Mouse (Mus musculus) mature B cell (primary cell): ENCODE measurements around the gene Ripply3.

ENCODE experiments used
- in situ Hi-C: fragments of 300-500 bp; cut with MboI; formaldehyde crosslinking; loops from 2 replicates; pipeline ENCODE4 v1.14.3; 2019

Ripply3 gene

DNA sequence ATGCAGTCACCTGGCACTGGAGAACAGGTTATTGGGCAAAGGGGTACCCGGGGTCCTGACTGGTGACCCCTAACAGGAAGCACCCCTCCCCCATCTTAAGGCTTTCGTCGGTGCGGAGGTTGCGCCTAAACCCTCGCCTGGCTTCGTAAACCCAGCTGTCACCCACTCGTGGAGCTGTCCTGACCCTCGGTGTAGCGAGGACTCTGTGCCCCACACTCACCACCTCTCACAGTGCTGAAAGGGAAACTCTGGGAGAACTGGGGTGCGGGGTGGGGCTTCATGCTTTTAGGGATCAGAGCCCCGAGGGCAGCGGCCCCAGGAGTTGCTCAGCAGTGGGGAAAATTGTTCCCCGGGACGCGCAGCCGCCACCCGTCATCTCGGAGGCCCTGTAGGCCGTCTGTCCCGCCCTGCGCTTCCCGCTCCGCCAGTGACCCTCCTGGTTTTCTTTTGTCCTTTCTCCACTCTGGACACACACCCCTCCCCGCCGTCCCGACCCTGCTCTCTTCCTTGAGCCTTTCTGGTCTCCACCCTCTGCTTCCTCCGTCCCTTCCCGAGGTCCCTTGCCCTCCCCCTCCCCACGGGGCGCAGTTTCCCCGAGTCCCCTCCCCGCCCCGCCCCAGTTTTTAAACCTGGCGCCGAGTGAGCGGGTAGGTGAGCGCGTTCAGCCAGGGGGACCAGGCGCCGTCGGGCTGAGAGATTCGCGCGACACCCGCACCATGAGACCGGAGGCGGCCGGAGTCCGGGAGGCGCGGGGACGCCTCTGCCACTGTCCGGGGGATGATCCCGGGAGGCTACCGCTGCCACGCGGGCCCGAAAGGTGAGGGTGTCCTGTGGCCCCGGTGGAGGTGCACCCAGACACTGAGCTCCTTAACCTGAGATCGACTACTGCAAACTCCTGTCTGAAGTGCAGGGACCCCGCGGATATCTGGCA is at the start of gene Ripply3:
Ripply3 (plus strand) TSS at position 640 of the 931 bp plus-strand sequence.
- in situ Hi-C loops, result no loop called here

DNA sequence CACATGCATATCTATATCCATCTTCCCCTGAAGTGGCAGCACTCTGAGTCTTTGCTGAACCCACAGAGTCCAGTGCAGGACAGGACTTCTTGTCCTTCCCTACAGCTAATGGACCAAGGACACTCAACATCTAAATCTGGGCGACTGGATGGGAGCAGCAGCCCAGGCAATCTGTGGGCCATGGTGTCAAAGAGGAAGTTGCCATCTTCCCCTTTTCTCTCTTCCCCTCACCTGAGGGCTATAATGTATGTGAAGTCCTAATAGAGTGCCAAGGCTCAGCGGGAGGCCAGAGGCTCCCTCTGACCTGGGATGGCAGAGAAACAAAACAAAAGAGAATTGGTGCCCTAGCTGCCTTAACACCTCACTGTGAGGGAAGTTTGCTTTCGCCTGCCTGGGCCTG is 44.2 kb upstream of the Ripply3 start:
- in situ Hi-C loops, result no loop called here

DNA sequence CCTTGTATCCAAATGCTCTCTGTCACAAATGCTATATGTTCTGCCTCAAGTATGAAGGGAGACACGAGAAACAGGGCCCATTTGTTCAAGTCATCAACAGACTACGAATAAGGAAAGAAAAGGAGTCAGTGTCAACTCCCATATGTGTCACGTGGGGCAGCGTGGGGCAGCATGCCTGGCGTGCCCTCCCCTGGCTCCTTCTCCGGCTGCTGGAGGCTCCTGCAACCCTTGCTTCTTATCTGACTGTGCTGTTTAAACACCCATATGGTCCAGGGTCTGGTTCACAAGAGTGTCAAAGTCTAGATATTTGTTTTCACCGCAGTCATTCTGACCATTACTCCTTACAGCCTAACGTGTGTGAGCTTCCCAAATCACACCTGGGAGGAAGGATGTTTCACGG is 40.4 kb upstream of the Ripply3 start:
- in situ Hi-C loops, result no loop called here

DNA sequence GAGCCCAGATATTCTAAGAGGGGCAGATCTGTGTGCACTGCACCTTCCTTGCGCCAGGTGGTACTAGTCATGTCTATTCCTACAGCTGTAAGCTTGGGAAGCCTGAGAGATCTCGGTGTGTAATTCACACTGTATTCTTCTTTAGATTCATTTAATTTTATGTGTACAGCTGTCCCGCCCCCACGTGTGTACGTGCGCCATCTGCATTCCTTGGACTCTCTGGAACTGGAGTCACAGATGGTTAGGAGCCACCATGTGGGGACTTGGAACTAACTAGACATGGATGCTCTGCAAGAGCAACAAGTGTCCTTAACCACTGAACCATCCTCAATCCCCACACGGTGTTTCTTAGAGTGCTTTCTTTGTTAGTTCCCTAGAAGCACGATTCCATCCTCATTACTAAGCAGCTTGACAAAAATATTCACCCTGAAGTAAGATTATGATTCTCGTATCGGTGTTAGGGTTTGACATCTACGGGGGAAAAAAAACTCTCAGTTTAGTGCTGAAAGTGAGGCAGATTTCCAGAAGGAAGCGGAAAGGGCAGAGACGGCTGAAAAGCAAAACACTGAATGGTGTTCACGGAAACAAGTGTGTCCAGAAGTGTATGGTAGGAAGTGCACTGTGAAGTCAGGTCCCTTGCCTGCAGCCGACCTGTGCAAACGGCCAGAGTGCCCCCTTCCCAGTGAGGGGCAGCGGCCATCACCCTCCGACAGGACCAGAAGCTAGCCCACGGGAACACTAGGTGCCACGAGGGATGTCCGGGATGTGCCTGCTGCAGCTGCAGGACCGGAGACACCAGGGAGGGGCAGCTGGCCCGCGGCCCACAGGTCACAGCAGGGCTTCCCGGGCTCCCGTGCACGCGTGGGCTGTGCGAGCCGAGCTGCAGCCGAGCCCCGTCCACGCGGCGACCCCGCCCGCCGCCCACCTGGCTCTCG is 38.8 kb upstream of the Ripply3 start:
- in situ Hi-C loops, result no loop called here

DNA sequence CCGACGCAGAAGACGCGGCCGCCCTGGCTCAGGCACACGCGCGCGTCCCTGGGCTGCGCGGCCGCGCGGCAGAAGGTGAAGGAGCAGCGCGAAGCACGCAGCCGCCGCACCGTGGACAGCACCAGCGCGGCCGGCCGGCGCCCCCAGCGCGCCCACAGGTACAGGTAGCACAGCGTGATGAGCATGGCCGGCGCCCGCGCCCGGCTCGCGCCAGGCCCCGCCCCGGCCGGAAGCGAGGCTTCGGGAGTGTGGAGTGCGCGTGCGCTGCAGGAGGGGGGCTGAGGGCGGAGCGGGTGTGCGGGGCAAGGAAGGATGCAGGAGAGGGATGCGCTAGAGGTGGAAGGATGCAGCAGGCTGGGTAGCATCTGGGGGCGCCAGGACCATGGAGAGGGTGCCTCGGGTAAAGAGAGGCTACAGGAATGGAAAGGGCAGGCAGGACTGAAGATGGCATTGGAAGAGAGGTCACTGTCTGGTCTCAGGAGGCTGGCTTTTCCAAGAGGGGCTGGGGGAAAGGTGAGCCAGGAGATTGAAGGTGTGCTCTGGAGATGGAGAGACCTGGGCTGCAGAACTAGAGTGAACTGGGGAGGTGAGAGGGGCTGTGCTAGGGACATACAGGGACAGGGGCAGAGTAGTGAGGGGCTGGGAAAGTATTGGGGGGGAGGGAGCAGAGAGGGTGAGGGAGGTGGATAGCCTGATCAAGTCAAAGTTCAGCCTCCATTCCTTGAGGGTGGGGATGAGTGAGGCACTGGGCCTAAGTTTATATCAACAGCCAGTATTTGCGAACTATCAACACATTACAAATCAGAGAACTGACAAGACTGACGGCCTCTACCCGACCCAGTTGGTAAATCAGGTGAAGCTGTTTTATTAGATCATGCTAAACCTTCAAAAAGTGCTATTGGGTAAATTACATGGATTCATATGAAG is 37.9 kb upstream of the Ripply3 start:
- in situ Hi-C loops, result no loop called here

DNA sequence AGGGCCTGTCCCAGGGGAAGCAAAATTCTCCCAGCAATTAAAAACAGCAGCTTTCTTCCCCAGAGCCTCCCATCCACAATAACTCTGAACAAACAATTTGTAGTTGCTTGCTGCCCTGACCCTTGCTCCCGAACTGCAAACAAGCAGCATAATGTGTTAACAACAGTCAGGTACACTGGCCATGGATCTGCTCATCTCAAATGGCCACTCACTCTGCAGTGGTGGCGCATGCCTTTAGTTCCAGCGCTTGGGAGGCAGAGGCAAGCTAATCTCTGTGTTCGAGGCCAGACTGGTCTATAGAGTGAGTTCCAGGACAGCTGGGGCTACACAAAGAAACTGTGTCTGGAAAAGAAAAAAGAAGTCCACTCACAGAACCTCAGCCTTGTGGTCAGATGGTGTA is 37.1 kb upstream of the Ripply3 start:
- in situ Hi-C loops, result no loop called here

DNA sequence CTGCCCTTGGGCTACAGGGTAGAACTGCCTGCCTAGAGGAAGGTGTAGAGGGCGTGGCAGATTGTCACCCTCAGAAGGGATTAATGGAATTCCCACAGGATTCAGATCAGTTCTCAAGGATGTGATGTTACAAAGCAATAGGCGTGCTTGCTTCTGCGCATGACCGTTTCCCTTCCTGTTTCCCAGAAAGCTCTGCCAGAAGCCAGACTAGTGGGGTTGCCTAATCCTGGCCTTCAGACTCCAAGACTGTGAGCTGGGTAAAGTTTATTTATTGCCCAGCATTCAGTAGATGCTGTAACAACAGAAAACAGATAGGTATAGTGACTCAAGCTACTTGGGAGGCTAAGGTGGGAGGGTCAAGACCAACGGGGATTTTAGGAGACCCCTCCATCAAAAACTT is 30.1 kb upstream of the Ripply3 start:
- in situ Hi-C loops, result no loop called here

DNA sequence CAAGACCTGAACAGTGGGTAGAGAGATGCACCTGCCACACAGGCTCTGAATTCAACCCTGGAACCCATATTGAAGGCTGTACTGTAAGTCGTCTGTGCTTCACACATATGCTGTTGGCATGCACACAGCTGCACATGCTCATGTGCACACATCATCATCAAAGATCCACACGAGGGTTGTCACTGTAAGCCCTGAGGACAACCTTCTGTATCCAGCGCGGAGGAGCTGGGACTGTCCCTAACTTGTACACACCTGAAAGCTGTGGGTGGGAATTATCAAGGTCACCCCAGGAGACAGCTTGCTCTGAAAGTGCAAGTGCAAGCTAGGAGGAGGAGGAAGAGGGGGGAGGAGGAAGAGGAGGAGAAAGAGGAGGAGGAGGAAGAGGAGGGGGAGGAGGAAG is 29.0 kb upstream of the Ripply3 start:
- in situ Hi-C loops, result no loop called here

DNA sequence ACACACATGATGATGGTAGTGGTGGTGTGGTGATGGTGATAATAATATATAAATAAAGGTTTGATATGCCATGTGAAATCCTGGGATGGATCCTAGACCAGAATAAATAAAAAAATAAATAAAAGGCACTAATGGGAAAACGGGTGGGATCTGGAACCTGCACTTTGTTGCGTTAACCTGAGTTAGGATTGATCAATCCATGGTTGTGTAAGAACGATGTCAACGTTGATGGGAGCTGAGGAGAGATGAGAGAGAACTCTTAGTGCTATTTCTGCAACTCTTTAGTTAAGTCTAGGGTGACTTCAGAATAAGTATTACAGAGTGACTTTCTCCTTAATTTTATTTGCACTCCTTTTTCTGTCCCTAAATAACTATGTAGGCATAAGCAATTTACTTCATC is 27.0 kb upstream of the Ripply3 start:
- in situ Hi-C loops, result no loop called here

DNA sequence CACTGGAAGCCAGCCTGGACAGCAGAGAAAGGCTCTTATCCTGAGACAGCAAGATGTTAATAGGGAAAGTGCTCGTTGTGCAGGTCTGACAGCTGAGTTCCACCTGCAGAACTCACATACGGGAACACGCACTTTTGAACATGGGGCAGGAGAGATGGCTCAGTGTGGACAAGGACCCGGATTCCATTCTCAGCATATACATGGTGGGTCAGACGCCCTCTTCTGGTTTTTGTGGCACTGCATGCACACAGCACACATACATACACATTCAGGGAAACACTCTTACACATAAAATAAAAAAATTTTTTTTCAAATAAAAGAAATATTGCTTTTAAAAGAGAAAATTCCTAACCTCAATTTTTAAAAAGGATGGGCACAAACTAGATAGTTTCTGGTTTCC is 26.5 kb upstream of the Ripply3 start:
- in situ Hi-C loops, result no loop called here

DNA sequence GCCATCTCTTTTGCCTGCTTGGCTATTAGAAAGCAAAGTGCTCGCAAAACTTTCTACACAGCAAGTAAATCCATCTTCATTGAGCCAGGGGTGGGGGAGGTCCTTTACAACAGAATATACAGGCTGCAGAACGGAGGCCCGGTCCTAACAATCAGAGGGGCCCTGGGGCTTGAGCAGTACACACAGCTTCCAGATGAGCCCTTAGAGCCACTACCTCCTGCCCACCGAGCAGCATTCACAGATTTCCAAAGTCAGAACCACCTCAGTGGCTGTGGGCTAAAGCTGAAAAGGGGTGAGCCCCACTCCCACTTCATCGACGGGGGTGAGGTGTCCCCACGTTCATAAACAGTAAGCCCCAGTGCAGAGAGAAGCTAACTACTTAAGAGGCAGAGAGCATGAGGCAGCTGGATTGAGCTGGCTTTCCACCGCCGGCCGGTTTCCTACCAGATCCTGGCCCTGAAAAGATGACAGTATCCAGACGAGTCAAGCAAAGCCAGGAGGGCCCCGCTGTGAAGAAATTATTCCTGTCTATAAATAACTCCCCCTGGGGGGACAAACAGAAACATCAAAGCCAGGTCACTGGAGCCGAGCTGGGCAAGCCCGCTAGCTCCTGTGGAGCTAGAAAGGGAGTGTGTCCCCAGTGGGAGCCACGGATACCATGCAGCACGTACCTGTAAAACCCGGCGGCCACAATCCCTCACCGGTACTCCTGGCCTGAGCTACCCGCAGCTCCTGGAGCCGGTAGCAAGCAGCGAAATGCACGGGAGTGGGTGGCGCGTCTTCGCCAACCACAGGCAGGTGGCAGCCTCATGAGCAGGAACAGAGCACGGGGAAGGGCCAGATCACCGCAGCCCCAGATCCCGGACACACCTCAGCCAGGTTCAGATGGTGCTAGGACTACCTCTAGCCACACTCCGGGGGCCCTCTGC is 25.7 kb upstream of the Ripply3 start:
- in situ Hi-C loops, result no loop called here

DNA sequence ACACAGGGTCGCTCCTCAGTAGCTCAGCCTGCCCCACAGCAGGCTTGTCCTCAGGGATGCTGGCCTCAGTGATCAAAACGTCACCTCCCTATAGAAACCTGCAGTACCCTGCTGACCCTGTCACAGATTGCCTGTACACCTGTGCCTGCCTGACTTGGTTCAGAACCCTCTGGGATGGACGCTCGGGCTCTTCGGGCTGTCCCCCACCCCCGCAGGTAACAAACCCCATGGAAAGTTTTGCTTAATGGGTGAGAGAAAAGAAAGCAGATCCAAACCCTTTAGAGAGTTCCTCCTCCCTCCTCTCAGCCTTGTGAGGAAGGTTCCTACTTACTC is 25.1 kb upstream of the Ripply3 start:
- in situ Hi-C loops, result no loop called here

DNA sequence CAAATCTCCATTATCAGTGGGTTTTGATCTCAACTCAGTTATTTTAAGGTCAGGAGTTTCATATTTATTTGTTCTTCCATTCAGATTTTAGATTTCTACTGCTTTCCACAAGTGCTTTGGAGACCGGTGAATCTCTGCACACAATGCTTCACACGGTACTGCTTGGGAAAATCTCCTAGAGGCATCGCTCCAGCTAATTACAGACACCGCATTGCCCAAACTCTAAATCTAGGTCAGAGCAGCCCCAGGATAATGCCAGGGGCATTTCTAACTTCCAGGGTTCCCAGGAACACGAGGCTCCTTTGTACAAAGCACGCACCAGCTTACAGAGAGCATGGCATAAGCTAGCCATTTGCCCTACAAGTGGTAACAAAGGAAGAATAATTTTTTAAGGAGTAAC is 20.7 kb upstream of the Ripply3 start:
- in situ Hi-C loops, result no loop called here

DNA sequence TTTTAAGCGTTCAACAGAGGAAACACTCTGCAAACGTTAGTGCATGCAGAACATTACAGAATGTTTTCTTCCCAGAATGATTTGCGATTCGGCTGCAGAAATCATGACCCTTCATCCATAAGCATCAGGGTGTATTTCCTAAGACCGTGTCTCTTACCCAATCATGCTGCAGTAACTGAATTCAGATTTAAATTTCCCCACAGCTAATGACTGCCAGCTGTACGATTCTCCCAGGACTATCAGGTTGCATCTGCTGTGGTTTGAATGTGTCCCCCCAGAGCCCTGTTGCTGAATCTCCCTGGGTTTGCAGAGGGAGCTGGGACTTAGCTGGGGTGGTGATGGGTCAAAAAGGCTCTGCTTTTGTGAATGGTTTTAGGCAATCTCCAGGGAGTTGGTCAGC is 20.3 kb upstream of the Ripply3 start:
- in situ Hi-C loops, result no loop called here

DNA sequence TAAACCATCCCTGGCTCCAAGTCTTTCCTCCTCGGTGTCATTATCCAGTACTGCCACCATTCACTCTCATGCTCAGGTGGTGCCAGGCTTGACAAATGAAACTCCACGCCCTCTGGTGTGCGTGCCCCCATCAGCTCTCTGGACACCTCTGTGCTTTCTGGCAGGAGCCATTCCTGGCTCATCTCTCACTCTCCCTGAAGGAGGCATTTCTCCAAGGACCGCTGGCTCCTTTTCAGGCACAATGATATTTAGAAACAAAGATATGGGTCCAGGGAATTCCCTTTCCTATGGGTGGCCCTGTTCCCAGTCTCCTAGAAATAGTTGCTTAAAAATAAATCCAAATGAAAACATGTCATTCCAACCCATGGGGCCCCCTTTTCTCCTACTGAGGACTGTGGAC is 19.2 kb upstream of the Ripply3 start:
- in situ Hi-C loops, result no loop called here

DNA sequence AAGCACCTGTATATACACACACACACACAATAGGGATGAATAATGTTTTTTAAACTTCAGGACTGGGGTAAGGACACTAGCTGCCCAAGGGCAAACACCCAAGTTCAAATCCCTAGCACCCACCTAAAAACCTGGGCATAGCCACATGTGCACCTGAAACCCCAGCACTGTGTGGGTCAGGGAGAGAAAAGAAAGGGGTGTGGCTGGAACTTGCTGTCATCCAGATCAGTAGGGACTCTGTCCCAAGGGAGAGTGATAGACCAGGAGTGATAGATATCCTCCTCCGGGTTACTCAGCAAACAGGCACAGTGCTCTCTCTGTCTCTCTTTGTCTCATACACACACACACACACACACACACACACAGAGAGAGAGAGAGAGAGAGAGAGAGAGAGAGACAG is 16.8 kb upstream of the Ripply3 start:
- in situ Hi-C loops, result no loop called here

DNA sequence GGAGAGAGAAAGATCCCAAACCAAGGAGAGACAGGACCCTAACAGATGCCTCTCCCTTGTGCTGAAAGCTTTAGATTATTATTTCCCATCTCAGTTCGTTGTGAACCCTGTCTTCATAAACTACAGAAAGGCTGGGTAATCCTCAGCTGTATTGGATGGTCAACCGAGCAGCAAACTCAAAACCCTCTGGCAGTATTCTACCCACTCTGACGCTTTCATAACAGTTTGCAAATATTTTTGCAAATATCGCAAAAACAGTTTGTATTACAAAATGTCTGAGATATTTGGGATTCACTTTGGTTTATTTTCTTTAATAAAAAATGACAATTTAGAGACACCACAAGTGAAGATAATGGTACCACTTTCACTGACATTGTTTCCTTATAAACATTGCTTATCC is 16.3 kb upstream of the Ripply3 start:
- in situ Hi-C loops, result no loop called here

DNA sequence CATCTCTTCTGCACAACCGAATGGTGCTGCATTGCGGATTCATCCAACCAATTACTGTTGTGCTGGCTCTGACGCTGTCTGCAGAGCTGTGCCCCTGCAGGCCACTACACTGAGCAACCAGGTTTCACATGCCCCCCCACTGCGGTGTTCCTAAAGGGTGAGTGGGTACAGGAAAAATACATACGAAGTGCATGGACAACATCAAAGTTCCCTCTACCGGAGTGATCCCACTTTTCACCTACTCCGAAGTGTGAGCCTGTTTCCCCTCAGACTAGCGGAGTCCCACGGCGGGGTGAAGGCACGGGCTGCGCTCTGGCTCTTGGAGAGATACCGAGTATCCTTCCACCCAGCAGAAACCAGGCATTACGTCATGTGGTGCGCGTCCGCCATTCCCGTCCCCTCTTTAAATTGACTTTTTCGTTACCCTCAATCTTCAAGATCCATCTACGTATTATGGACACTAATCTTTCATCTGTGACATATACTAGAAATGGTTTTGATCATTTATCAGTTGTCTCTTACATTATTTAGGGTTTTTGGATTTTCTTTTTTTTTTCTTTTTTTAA is 15.5 kb upstream of the Ripply3 start:
- in situ Hi-C loops, result no loop called here

DNA sequence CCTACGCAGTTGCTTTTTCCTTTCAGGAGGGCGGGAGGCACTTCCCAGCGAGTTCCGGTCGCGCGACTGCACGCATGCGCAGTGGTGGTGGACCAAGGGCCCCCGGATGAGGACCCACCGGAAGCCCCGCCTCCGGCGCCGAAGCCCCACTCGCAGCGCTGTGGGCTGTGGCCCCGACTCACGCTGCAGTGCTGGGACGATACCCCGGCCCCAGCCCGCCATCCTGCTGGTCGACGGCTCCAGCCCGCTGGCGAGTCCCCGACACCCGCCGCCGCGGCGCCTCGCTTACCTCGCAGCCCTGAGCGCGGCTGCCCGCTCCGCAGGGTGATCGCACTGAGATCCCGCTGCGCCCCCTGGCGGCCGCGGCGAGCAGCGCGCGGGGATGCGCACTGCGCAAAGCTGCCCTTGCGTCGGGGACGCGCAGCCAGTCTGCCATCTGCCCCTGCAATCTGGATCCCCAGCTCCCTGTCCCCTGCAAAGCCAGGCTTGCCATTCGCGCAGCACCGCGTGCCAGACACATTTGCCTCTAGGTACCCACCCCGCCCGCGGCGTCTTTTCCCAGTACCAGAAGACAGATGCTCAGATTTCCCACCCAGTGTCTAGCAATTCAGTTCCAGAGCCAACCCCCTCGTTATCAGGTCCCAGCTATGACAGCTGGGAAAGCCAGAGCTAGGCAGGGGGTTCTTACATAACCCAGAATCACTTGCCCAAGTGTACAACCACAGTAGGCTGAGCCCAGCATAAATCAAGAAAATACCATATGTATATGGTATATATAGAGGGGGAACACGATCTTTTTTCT is 14.8 kb upstream of the Ripply3 start, which contains the start of gene Hlcs:
Hlcs (minus strand) TSS at position 343 of the 802 bp plus-strand sequence.
- in situ Hi-C loops, result no loop called here
